Mouse (Mus musculus): Measurements from ENCODE around the gene Chek1. TPM values are rescaled to one million over a fixed set of nuclear protein-coding genes. Genes with fewer than 3 reads are reported as not detected.

Gene Chek1
- 10 to 100 TPM; 10.5 to 11.3 TPM for polyA plus RNA-seq (2017; shearing (Covaris generic))

DNA sequence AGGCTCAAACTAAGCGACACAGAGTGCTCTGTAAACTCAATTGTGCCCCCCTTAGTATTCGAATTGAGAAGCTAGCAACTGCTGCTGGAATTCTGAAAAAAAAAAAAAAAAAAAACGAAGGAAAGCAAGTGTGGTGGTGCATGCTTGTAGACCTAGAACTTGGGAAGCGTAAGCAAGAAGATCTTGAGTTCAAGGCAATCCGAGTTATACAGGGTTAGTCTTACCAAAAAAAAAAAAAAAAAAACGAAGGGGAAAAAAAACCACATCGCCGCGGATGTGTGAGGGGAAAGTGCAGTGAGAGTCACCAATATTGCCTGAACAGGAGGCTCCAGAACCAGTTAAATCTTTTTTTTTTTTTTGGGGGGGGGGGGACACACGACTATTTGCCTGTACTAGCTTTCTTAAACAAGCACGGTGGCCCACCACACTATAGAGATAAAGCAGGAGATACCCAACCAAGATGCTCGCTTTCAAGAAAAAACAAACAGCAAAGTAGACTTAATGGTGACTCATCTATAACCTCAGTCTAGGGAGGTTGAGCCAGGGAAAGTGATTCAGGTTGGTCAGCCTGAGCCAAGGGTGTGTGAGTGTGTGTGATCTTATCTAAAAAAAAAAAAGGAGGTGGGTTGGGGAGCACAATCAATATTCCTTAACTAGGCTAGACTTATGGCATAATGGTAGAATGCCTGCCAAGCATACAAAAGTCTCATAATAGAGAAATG is at the start of gene Chek1:
Gene Chek1 (minus strand): TSS at position 32 of the 722 bp plus-strand sequence.
- peak; percentile 7 for ATAC-seq

DNA sequence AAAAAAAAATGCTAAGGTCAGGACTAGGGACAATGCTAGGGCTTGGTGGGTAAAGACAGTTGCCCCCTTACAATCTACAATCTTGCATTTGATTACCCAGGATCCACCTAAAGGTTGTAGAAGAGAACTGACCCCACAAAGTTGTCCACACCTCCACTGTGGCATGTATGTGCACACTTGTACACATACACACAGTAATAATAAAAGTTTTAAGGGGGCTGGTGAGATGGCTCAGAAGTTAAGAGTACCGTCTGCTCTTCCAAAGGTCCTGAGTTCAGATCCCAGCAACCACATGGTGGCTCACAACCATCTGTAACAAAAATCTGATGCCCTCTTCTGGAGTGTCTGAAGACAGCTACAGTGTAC is 42.2 kb upstream of the Chek1 start:
- no peak for ATAC-seq

DNA sequence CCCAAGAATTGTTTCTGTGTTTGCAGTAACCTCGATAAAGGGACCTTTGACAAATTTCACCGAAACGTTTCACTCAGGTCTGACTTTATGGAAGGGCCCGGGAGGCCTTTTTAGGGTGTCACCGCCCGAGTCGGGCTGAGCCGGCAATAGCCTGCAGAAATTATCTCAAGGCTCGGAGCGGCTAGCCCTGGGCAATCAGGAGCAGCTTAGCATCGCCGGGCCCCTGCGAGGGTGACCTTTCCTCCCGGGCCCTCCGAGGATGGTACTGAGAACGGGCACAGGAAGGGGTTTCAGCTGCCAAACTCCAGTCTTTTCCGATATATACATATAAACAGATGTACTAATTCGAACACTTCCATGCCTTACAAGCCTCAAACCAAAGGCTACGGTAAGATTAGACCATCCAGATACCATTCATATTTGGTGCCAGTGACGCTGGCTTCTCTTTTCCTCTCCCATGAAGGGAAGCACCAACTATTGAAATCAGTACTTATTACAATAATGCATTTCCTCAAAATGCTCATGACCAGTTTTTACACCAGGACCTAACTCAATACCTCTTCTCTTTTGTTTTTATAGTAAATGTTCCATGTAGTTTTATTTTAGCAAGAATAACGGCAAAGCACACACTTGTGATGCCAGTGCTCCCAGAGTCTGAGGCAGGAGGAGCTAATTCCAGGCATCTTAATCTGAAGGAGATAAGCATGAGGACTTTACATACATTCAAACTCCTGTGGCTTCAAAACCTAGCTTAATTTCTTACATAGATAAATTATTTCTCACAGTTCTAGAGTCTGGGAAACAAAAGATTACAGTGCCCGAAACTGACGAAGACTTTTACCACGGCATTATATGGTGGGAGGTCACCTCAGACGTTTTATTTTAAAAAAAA is 41.5 kb upstream of the Chek1 start:
- no peak for ATAC-seq

DNA sequence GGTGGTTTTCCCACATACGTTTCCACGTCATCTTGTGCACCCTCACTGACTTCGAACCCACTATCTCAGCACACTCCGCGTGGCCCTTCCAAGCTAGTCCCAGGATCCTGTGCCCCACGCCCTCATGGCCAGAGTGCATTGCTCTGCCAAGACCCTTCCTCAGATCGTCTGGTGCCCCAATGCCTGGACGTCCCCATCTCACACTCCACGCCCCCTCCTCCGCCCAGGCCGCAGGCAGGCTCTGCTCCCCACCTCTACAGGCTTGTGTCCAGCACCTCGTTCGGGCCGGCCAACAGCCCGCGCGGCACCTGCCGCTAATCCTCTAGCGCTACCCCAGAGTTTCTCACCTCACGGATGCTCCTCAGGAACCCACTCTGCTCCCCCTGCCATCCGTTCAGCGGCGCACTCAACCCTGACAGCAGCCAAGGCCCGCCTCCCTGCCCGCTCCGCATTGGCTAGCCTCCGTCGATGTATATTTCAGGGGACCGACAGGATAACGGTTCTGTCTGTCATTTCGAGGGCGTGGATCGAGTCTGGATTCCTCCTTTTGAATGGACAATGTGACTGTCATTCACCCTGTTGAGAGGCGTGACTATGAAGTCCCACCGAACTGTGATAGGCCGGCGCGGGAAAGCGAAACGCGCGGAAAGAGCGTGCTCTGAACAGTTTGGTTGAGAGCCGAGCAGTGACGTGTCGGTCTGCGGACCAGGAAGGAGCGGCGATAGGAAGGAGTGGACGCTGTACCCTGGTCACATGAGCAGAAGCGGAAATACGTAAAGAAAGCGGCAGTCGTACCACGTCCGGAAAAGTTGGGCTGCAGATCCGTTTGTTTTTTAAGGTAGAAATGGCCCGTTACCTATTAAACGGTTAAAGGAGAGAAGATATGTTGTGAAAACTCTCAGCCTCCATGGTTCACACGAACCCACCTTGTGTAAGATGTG is 40.6 kb upstream of the Chek1 start, which contains the start of gene Stt3a:
Gene Stt3a (minus strand): TSS at position 477 of the 941 bp plus-strand sequence.
- ATAC-seq = peak; percentile 93

DNA sequence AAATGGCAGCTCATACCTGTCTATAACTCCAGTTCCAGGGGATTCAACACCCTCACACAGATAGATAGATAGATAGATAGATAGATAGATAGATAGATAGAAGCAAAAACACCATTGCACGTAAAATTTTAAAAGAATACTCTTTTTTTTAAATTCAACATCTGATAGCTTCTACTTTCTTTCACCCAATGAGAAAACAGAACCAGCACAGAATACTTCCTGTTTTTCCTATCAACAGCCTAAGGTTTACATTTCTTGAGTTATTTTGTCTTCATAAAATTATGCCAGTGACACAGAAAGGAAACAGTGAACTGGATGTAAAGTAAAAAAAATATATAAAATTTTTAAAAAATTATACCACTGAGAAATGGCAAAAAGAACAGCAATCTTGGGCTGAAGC is 37.5 kb upstream of the Chek1 start:
- ATAC-seq = no peak

DNA sequence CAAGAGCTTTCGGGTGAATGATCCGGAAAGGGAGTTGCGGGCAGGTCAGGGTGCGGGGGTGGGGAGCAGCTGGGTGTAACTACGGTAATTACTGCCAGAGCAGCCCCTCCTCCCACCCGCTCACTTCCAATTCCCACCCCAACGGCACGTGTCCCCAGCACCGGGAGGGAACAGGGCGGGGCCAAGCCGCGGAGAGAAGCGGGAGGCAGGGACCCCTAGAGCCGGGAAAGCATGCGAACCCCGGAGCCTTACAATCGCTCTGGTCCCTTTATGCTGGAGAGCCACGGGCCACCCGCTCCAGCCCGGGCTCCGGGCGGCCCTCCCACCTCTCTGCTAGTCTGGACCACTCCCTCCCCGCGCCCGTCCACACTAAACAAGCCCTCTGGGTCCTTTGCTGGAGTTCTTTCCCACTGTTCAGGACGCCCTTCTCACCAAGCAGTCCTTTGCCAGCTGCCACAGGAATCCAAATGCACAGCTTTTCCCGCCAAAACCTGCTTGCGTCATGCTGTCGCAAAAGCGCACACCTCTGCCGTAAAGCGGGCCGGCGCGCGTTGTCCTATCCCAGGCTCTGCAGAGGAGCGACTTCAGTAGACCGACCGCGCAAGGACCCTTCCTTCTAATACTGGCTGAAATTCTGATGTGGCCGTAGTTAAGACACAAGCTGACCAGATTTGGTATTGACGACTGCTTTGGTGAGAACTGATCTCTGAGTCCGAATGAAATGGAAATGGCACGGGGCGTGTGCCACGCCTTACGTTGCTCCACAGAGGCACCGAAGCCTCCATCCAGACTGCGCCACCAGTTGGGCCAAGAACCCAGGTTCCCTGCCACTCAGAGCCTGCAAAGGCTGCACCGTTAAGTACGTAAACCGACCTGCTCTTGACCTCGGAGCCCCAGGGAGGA is 483 bp downstream of the Chek1 start:
- ATAC-seq = peak; percentile 79

DNA sequence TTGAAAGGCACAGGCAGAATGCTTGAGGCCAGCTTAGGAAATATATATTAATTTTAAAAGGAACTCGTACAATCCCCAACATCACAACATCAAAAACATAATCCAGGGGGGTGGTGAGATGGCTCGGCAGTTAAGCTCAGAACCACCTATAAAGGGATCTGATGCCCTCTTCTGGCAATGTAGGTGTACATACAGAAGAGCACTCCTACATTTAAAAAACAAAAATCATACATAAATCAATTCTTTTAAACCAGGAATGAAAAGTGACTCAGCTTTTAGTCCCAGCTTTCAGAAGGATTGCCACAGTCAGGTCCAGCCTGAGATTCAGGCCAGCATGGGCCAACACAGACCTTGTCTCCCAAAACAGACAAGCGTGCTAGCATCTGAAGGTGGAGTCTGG is 10.2 kb downstream of the Chek1 start:
- ATAC-seq = no peak

DNA sequence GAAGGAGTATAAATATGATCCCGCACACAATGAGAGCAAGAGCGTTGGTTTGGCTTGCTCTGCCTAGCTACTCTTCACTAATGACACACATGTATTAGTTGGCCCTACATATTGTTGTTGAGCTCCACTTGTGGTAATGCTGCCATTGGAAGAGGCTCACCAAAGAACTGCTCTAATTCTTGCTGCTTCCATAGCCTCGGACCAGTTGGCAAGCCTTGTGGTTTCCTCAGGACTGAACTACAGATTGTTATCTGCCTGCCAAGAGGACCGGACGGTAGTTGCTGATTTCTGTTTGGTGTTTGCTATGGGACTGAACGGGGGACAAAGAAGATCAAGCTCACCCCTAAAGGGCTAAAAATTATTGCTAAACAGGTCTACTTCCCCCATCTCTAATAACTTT is 19.6 kb downstream of the Chek1 start:
- ATAC-seq = no peak

DNA sequence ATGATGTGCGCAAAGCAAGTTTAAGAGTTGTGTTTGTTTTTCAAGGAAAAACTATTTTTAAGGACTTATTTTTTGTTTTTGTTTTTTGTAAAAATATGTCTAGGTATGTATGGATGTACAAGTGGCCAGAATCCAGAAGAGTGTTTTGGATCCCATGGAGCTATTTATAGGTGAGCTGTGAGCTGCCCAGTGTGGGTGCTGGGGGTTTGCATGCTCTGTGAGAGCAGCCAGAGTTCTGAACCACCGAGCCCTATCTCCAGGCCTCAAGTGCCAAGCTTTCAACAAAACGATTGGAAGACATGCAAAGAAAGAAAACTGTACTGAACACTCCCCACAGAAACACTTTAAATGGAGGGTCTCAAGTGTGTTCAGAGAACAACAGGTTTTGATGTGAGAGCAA is 20.9 kb downstream of the Chek1 start:
- ATAC-seq = no peak

DNA sequence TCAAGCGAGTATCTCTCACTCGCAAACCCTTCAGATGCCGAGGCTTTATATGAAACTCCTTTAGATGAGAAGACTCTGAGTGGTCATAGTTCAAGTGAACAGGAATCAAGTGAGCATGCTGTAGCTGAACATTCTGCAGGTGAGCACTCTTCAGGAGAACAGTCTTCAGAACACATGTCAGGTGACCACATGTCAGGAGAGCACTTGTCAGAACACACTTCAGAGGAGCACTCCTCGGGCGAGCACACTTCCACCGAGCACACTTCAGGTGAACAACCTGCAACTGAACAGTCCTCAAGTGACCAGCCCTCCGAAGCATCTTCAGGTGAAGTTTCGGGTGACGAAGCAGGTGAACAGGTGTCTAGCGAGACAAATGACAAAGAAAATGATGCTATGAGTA is 32.6 kb downstream of the Chek1 start:
- ATAC-seq = no peak

DNA sequence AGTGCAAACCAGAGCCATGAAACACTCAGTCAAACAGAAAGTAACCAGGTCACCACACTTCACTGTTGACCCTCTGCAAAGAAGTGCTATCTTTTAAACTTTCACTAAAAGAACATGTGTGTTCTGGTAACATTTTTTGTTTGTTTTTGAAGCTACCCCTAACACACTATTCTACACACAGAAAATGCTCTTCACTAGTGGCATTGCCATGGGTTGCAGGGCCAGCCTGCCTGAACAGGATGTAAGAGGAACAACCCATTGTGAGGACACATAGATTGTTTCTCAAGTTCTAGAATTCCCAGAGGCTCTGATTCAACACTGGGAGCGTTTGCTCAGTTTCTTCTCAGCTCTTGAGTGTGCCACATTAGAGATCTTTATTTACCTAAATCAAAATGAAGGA is 33.9 kb downstream of the Chek1 start, which contains the start of gene Acrv1:
Gene Acrv1 (plus strand): TSS at position 301 of the 400 bp plus-strand sequence.
- ATAC-seq = no peak

DNA sequence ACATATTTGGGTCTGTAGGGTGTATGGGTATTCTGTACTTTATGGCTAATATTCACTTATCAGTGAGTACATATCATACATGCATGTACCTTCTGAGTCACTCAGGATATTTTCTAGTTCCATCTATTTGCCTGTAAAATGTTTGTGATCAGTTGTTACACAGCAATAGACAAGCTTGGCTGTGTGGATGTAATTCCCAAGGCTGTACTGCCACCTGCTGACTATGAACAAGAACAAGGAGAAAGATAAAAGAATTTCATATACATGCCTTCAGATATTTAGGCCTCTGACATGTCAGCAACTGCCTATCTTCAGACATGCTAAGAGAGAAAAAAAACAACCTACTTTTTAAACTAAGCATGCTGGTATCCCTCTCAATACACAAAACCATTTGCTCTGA is 39.5 kb downstream of the Chek1 start:
- ATAC-seq = no peak

DNA sequence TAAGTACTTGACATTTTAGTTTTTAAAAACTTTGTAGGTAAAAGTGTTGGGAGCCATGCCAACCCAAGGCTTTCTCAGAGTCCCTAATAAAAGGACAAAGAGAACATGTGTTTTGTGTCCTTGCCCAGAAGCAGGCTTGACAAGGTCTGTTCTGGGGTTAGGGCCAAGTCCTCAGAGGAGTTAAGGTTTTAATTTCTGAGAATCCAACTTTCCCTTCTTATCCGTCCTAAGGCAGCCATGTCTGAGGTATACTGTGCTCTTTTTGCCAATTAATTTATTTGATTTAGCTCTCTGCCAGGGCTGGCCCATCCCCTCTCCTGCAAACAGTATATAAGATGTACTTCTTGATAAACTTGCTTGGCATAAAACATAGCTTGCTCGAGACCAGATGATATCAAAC is 45.4 kb downstream of the Chek1 start:
- no peak for ATAC-seq

Other genes starting within 250 kb of the Chek1 start
- gene Gm5615, start 185.1 kb downstream of the Chek1 start, polyA plus RNA-seq (2017; shearing (Covaris generic)) = not detected
- not detected for gene Gm17689, start 144.4 kb downstream of the Chek1 start, polyA plus RNA-seq (2017; shearing (Covaris generic))
- gene A630095E13Rik, start 83.7 kb downstream of the Chek1 start, polyA plus RNA-seq (2017; shearing (Covaris generic)) = not detected
- not detected for gene Acrv1, start 33.8 kb downstream of the Chek1 start, polyA plus RNA-seq (2017; shearing (Covaris generic))
- gene Stt3a, start 40.6 kb upstream of the Chek1 start, polyA plus RNA-seq (2017; shearing (Covaris generic)) = 100 to 1,000 TPM; 173 to 230 TPM
- gene Ei24, start 70.3 kb upstream of the Chek1 start, polyA plus RNA-seq (2017; shearing (Covaris generic)) = 10 to 100 TPM; 12.0 to 15.3 TPM
- not detected for gene Fez1, start 94.8 kb upstream of the Chek1 start, polyA plus RNA-seq (2017; shearing (Covaris generic))

Measured in activated CD4-positive, CD25-positive, alpha-beta regulatory T cell, adult 4 months (primary cell).